Mouse (Mus musculus): Measurements from ENCODE around the gene Pde11a.

DNA sequence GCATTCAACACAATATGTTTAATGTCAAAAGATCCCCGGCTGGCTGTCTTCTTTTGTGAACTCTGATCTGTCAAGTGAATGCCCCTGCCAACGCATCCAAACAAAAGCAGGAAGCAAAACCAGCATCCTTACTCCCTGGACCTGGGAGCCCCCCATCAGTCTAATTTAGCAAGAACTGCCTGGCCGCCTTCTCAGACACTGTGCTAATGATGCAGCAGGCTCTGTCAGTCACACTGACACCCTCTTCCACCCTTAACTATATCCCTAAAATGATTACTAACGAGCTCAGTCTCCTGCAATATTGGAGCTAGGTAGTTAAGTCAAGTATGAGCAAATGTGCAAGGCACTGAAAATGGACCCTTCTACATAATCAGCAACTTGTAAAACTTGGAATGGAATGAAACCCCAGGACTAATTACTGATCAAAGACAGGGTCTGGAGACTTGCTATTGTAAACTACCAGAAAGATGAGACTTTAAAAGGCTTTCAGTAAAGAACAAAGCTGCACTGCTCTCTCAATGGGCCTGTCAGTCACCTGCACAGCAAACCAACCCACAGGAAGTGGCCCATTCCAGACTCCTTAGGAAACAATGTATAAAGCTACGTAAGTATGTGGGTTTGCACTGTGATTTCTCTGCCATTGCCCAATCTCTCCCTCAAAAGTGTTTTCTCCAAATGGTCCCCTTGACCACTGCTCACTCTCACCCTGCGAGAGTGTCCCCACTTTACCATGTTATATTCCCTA is 118.0 kb downstream of the Pde11a start:
- no peak for TF ChIP-seq CTCF (IDR thresholded peaks at IDR 0.05; ENCODE audit: extremely low read depth, insufficient read length, insufficient replicate concordance, low read depth, low read length)
- no peak for TF ChIP-seq POLR2A (IDR thresholded peaks at IDR 0.05; ENCODE audit: low read depth, low read length)

Measured in small intestine, adult 2 months (tissue).